Mouse (Mus musculus) intestine, postnatal 0 days (tissue): ENCODE results near the gene Ttc4. TPM values are rescaled to one million over a fixed set of nuclear protein-coding genes. Genes with fewer than 3 reads are reported as not detected.

ENCODE experiments used
- ATAC-seq: fragments of 200-750 bp; cut with Nextera tagmentation; 2 replicates; pipeline ENCODE4 v1.8.0; 2017; ENCODE audit warnings: mild to moderate bottlenecking, moderate TSS enrichment, moderate library complexity
- H3K27ac ChIP-seq: fragments of 300-500 bp; sonication (generic); 2 replicates; pipeline ENCODE4 v1.5.1; 2014; ENCODE audit warnings: mild to moderate bottlenecking, low read depth, low read length, moderate library complexity
- H3K27me3 ChIP-seq: fragments of 300-500 bp; sonication (generic); replicated peaks from 2 replicates; pipeline ENCODE4 v1.6.1; 2014; ENCODE audit warnings: low read length, mixed read lengths; ENCODE audit not compliant: control insufficient read depth, insufficient read depth
- H3K36me3 ChIP-seq: fragments of 300-500 bp; sonication (generic); 2 replicates; pipeline ENCODE4 v1.6.1; 2014; ENCODE audit warnings: mild to moderate bottlenecking, moderate library complexity; ENCODE audit not compliant: control insufficient read depth, insufficient read depth
- H3K4me1 ChIP-seq: fragments of 300-500 bp; sonication (generic); replicated peaks from 2 replicates; pipeline ENCODE4 v1.6.1; 2014; ENCODE audit warnings: antibody characterized with exemption, low read length, mixed read lengths; ENCODE audit not compliant: control insufficient read depth, insufficient read depth
- H3K4me2 ChIP-seq: fragments of 300-500 bp; sonication (generic); replicated peaks from 2 replicates; pipeline ENCODE4 v1.6.1; 2014; ENCODE audit warnings: low read depth, mild to moderate bottlenecking, moderate library complexity
- H3K4me3 ChIP-seq: fragments of 300-500 bp; sonication (generic); 2 replicates; pipeline ENCODE4 v1.5.1; 2014; ENCODE audit warnings: low read depth, low read length
- H3K9ac ChIP-seq: fragments of 300-500 bp; sonication (generic); 2 replicates; pipeline ENCODE4 v1.6.1; 2014; ENCODE audit warnings: mild to moderate bottlenecking, low read depth, low read length
- H3K9me3 ChIP-seq: fragments of 300-500 bp; sonication (generic); 2 replicates; pipeline ENCODE4 v1.6.1; 2016; ENCODE audit warnings: mixed run types; ENCODE audit not compliant: control insufficient read depth
- CTCF ChIP-seq: sonication (generic); IDR thresholded peaks from 2 replicates; pipeline ENCODE4 v1.5.1; 2016; ENCODE audit warnings: low read depth, mild to moderate bottlenecking, control low read depth, antibody characterized with exemption, moderate library complexity
- WGBS: fragments of 180-500 bp; shearing (Covaris S2); extraction: QIAGEN DNeasy Blood & Tissue Kit; methylation state at CpG from one replicate; pipeline ENCODE4 v1.1.7; 2014; 5-methylcytosine and 5-hydroxymethylcytosine counted together
- polyA plus RNA-seq: library from polyadenylated mRNA; unstranded; fragments of >200 nt; fragmentation: Nextera tagmentation; extraction: Ambion mirVana; gene quantifications from 2 replicates; pipeline ENCODE4 v1.2.1, GENCODE M21; 2015

Ttc4 gene
- polyA plus RNA-seq, 1 experiment from 2014 or later = 29.7 TPM

- Histone ChIP-seq H3K9me3 (no peaks in the 10 kb centered on the region), H3K36me3 (peaks cover 99% of the 10 kb centered on the region), H3K4me3 (no peak overlapping the region), H3K4me2 (no peak overlapping the region), H3K27ac (no peak overlapping the region; the same call in 1 of the 2 replicates), H3K9ac (no peak overlapping the region), H3K4me1 (no peaks in the 10 kb centered on the region), H3K27me3 (no peaks in the 10 kb centered on the region)
- ATAC-seq = no peak
- TF ChIP-seq CTCF = no peak
- 86% methylated on average over 5 of the region's 5 CpGs for WGBS
These were observed 14.7 kb downstream of the Ttc4 start for GRCm38 (mm10) chr4:106663956-106664470.

GRCm38 (mm10) chr4:106655681-106656080 is 23.1 kb downstream of the Ttc4 start:
- Histone ChIP-seq H3K27me3 (no peaks in the 10 kb centered on the region), H3K4me3 (no peak overlapping the region), H3K27ac (no peak overlapping the region), H3K36me3 (peaks cover 60% of the 10 kb centered on the region), H3K4me2 (no peak overlapping the region), H3K4me1 (no peaks in the 10 kb centered on the region), H3K9ac (no peak overlapping the region), H3K9me3 (no peaks in the 10 kb centered on the region)
- WGBS = 76% methylated on average over 10 of the region's 10 CpGs
- no peak for ATAC-seq
- TF ChIP-seq CTCF = no peak

- TF ChIP-seq CTCF = no peak
- WGBS = 88% methylated on average over 15 of the region's 15 CpGs
- no peaks in the 10 kb centered on the region for H3K4me1 ChIP-seq
- H3K4me3 ChIP-seq = no peak overlapping the region
- H3K4me2 ChIP-seq = no peak overlapping the region
- H3K9ac ChIP-seq = no peak overlapping the region
- ATAC-seq = no peak
- H3K27me3 ChIP-seq = no peaks in the 10 kb centered on the region
- H3K9me3 ChIP-seq = no peaks in the 10 kb centered on the region
- H3K27ac ChIP-seq = no peak overlapping the region
- H3K36me3 ChIP-seq = peaks cover 36% of the 10 kb centered on the region
These were observed 25.7 kb downstream of the Ttc4 start for GRCm38 (mm10) chr4:106653051-106653450.

GRCm38 (mm10) chr4:106652546-106652945 is 26.2 kb downstream of the Ttc4 start:
- peaks cover 32% of the 10 kb centered on the region for H3K36me3 ChIP-seq
- no peaks in the 10 kb centered on the region for H3K27me3 ChIP-seq
- H3K4me1 ChIP-seq = no peaks in the 10 kb centered on the region
- WGBS = 89% methylated on average over 3 of the region's 3 CpGs
- H3K27ac ChIP-seq = no peak overlapping the region
- ATAC-seq = no peak
- no peaks in the 10 kb centered on the region for H3K9me3 ChIP-seq
- H3K4me2 ChIP-seq = no peak overlapping the region
- no peak for TF ChIP-seq CTCF
- H3K4me3 ChIP-seq = no peak overlapping the region
- no peak overlapping the region for H3K9ac ChIP-seq

- WGBS = 1% methylated on average over 40 of the region's 40 CpGs
These were observed 27.8 kb downstream of the Ttc4 start, which contains the start of gene Pars2 for GRCm38 (mm10) chr4:106650833-106651527. Gene Pars2 (plus strand): TSS chr4:106651069.

GRCm38 (mm10) chr4:106647137-106647536 is 31.6 kb downstream of the Ttc4 start:
- no peak for TF ChIP-seq CTCF
- Histone ChIP-seq H3K4me3 (no peak overlapping the region), H3K9me3 (no peaks in the 10 kb centered on the region), H3K4me2 (no peak overlapping the region), H3K9ac (no peak overlapping the region), H3K4me1 (no peaks in the 10 kb centered on the region), H3K27me3 (no peaks in the 10 kb centered on the region), H3K36me3 (no peaks in the 10 kb centered on the region), H3K27ac (no peak overlapping the region)
- ATAC-seq = no peak
- 89% methylated on average over 6 of the region's 6 CpGs for WGBS

More at GRCm38 (mm10) chr4:106650833-106651527, 27.8 kb downstream of the Ttc4 start, which contains the start of gene Pars2:
- Histone ChIP-seq H3K27me3 (no peaks in the 10 kb centered on the region), H3K9me3 (no peaks in the 10 kb centered on the region), H3K4me1 (no peaks in the 10 kb centered on the region), H3K27ac (no peak within 1 kb of the TSS), H3K4me2 (peak within 1 kb of the TSS; percentile 87), H3K4me3 (peak within 1 kb of the TSS; percentile 68), H3K9ac (peak within 1 kb of the TSS; percentile 66), H3K36me3 (peaks cover 23% of the 10 kb centered on the region)
- TF ChIP-seq CTCF = no peak
- peak; percentile 97 for ATAC-seq
